Mouse (Mus musculus): Measurements from ENCODE around the gene Olfr17. TPM values are rescaled to one million over a fixed set of nuclear protein-coding genes. Genes with fewer than 3 reads are reported as not detected.
A peak's percentile ranks its signal among the peaks of the same experiment; 100 is the strongest.
"Not testable (repeated sequence)": the region's sequence is repeated elsewhere in the genome, so short reads cannot be mapped to it uniquely, and the experiment has no call there.

The Olfr17 gene
- not detected in 2 replicates for total RNA-seq (2012; rRNA removed)

GRCm38 (mm10) chr7:107092920-107093319, at the start of gene Olfr17:
Gene Olfr17 (plus strand): TSS chr7:107093220.
- H3K27ac ChIP-seq (ENCODE audit: insufficient read depth, low read depth, low read length, poor library complexity, severe bottlenecking): no peak within 1 kb of the TSS
- DNase-seq (ENCODE audit: low read depth, low spot score): no peak
- H3K4me3 ChIP-seq (ENCODE audit: insufficient read depth in 1 of 2, low read depth in 1 of 2, low read length in 2 of 2, poor library complexity in 1 of 2, severe bottlenecking in 1 of 2): no peak within 1 kb of the TSS
- TF ChIP-seq MAFK (IDR thresholded peaks at IDR 0.05; ENCODE audit: insufficient read depth, low read depth, low read length): no peak
- no peak for TF ChIP-seq ZNF384 (IDR thresholded peaks at IDR 0.05; ENCODE audit: low read depth, low read length)
- TF ChIP-seq HCFC1 (IDR thresholded peaks at IDR 0.05; ENCODE audit: borderline replicate concordance, insufficient read depth, low read length): no peak
- no peak for TF ChIP-seq CHD2 (IDR thresholded peaks at IDR 0.05; ENCODE audit: low read depth, low read length)
- TF ChIP-seq ZC3H11A (IDR thresholded peaks at IDR 0.05; ENCODE audit: borderline replicate concordance, low read depth, low read length): no peak
- no peaks in the 10 kb centered on the region for H3K9me3 ChIP-seq (ENCODE audit: control insufficient read depth, insufficient read depth, low read depth, low read length)
- H3K36me3 ChIP-seq (ENCODE audit: control insufficient read depth, insufficient read depth, low read length, poor library complexity, severe bottlenecking): no peaks in the 10 kb centered on the region
- H3K4me1 ChIP-seq (ENCODE audit: control insufficient read depth in 2 of 2, insufficient read depth in 2 of 2, low read length in 2 of 2, poor library complexity in 1 of 2): no peaks in the 10 kb centered on the region
- H3K9ac ChIP-seq (ENCODE audit: insufficient read depth, low read depth, low read length, poor library complexity, severe bottlenecking): no peak within 1 kb of the TSS
- in situ Hi-C loops (cut with MboI; ENCODE audit: low sequenced_read_pairs in 2 of 2, unreplicated experiment in 2 of 2): no loop called here

- H3K9me3 ChIP-seq (ENCODE audit: control insufficient read depth, insufficient read depth, low read depth, low read length): no peaks in the 10 kb centered on the region
- in situ Hi-C loops (cut with MboI; ENCODE audit: low sequenced_read_pairs in 2 of 2, unreplicated experiment in 2 of 2): no loop called here
- no peak for TF ChIP-seq ZNF384 (IDR thresholded peaks at IDR 0.05; ENCODE audit: low read depth, low read length)
- TF ChIP-seq ZC3H11A (IDR thresholded peaks at IDR 0.05; ENCODE audit: borderline replicate concordance, low read depth, low read length): no peak
- no peak for TF ChIP-seq HCFC1 (IDR thresholded peaks at IDR 0.05; ENCODE audit: borderline replicate concordance, insufficient read depth, low read length)
- no peak for TF ChIP-seq CHD2 (IDR thresholded peaks at IDR 0.05; ENCODE audit: low read depth, low read length)
Measured at GRCm38 (mm10) chr7:107044407-107044806, 48.6 kb upstream of the Olfr17 start.

GRCm38 (mm10) chr7:107045833-107046232, 47.2 kb upstream of the Olfr17 start:
- in situ Hi-C loops (cut with MboI; ENCODE audit: low sequenced_read_pairs in 2 of 2, unreplicated experiment in 2 of 2): no loop called here
- no peaks in the 10 kb centered on the region for H3K4me1 ChIP-seq (ENCODE audit: control insufficient read depth in 2 of 2, insufficient read depth in 2 of 2, low read length in 2 of 2, poor library complexity in 1 of 2)
- H3K4me3 ChIP-seq (ENCODE audit: insufficient read depth in 1 of 2, low read depth in 1 of 2, low read length in 2 of 2, poor library complexity in 1 of 2, severe bottlenecking in 1 of 2): no peak overlapping the region
- H3K9me3 ChIP-seq (ENCODE audit: control insufficient read depth, insufficient read depth, low read depth, low read length): no peaks in the 10 kb centered on the region
- H3K36me3 ChIP-seq (ENCODE audit: control insufficient read depth, insufficient read depth, low read length, poor library complexity, severe bottlenecking): no peaks in the 10 kb centered on the region
- DNase-seq (ENCODE audit: low read depth, low spot score): peak; percentile 40
- TF ChIP-seq ZNF384 (IDR thresholded peaks at IDR 0.05; ENCODE audit: low read depth, low read length): no peak
- peak; percentile 66; the same call in 1 of the 2 replicates for TF ChIP-seq ZC3H11A (IDR thresholded peaks at IDR 0.05; ENCODE audit: borderline replicate concordance, low read depth, low read length)
- H3K9ac ChIP-seq (ENCODE audit: insufficient read depth, low read depth, low read length, poor library complexity, severe bottlenecking): no peak overlapping the region
- no peak overlapping the region for H3K27ac ChIP-seq (ENCODE audit: insufficient read depth, low read depth, low read length, poor library complexity, severe bottlenecking)

More at GRCm38 (mm10) chr7:107044407-107044806, 48.6 kb upstream of the Olfr17 start:
- Histone ChIP-seq H3K4me3 (ENCODE audit: insufficient read depth in 1 of 2, low read depth in 1 of 2, low read length in 2 of 2, poor library complexity in 1 of 2, severe bottlenecking in 1 of 2) (no peak overlapping the region), H3K27ac (ENCODE audit: insufficient read depth, low read depth, low read length, poor library complexity, severe bottlenecking) (no peak overlapping the region), H3K36me3 (ENCODE audit: control insufficient read depth, insufficient read depth, low read length, poor library complexity, severe bottlenecking) (no peaks in the 10 kb centered on the region), H3K9ac (ENCODE audit: insufficient read depth, low read depth, low read length, poor library complexity, severe bottlenecking) (no peak overlapping the region), H3K4me1 (ENCODE audit: control insufficient read depth in 2 of 2, insufficient read depth in 2 of 2, low read length in 2 of 2, poor library complexity in 1 of 2) (no peaks in the 10 kb centered on the region)
- no peak for DNase-seq (ENCODE audit: low read depth, low spot score)

GRCm38 (mm10) chr7:107047578-107047977, 45.4 kb upstream of the Olfr17 start:
- no peaks in the 10 kb centered on the region for H3K4me1 ChIP-seq (ENCODE audit: control insufficient read depth in 2 of 2, insufficient read depth in 2 of 2, low read length in 2 of 2, poor library complexity in 1 of 2)
- H3K9me3 ChIP-seq (ENCODE audit: control insufficient read depth, insufficient read depth, low read depth, low read length): no peaks in the 10 kb centered on the region
- H3K9ac ChIP-seq (ENCODE audit: insufficient read depth, low read depth, low read length, poor library complexity, severe bottlenecking): no peak overlapping the region
- DNase-seq (ENCODE audit: low read depth, low spot score): no peak
- no peak for TF ChIP-seq ZC3H11A (IDR thresholded peaks at IDR 0.05; ENCODE audit: borderline replicate concordance, low read depth, low read length)
- no peak for TF ChIP-seq CHD2 (IDR thresholded peaks at IDR 0.05; ENCODE audit: low read depth, low read length)
- TF ChIP-seq ZNF384 (IDR thresholded peaks at IDR 0.05; ENCODE audit: low read depth, low read length): no peak
- TF ChIP-seq HCFC1 (IDR thresholded peaks at IDR 0.05; ENCODE audit: borderline replicate concordance, insufficient read depth, low read length): no peak
- TF ChIP-seq MAFK (IDR thresholded peaks at IDR 0.05; ENCODE audit: insufficient read depth, low read depth, low read length): no peak
- no peaks in the 10 kb centered on the region for H3K36me3 ChIP-seq (ENCODE audit: control insufficient read depth, insufficient read depth, low read length, poor library complexity, severe bottlenecking)
- H3K27ac ChIP-seq (ENCODE audit: insufficient read depth, low read depth, low read length, poor library complexity, severe bottlenecking): no peak overlapping the region
- H3K4me3 ChIP-seq (ENCODE audit: insufficient read depth in 1 of 2, low read depth in 1 of 2, low read length in 2 of 2, poor library complexity in 1 of 2, severe bottlenecking in 1 of 2): no peak overlapping the region
- in situ Hi-C loops (cut with MboI; ENCODE audit: low sequenced_read_pairs in 2 of 2, unreplicated experiment in 2 of 2): no loop called here

GRCm38 (mm10) chr7:107070681-107071080, 22.3 kb upstream of the Olfr17 start, which contains the start of gene Olfr714:
Gene Olfr714 (plus strand): TSS chr7:107070981.
- Histone ChIP-seq H3K9ac (ENCODE audit: insufficient read depth, low read depth, low read length, poor library complexity, severe bottlenecking) (no peak within 1 kb of the TSS), H3K9me3 (ENCODE audit: control insufficient read depth, insufficient read depth, low read depth, low read length) (no peaks in the 10 kb centered on the region), H3K4me1 (ENCODE audit: control insufficient read depth in 2 of 2, insufficient read depth in 2 of 2, low read length in 2 of 2, poor library complexity in 1 of 2) (no peaks in the 10 kb centered on the region), H3K4me3 (ENCODE audit: insufficient read depth in 1 of 2, low read depth in 1 of 2, low read length in 2 of 2, poor library complexity in 1 of 2, severe bottlenecking in 1 of 2) (no peak within 1 kb of the TSS), H3K27ac (ENCODE audit: insufficient read depth, low read depth, low read length, poor library complexity, severe bottlenecking) (no peak within 1 kb of the TSS), H3K36me3 (ENCODE audit: control insufficient read depth, insufficient read depth, low read length, poor library complexity, severe bottlenecking) (no peaks in the 10 kb centered on the region)
- no peak for DNase-seq (ENCODE audit: low read depth, low spot score)
- in situ Hi-C loops (cut with MboI; ENCODE audit: low sequenced_read_pairs in 2 of 2, unreplicated experiment in 2 of 2): no loop called here
- TF ChIP-seq HCFC1 (IDR thresholded peaks at IDR 0.05; ENCODE audit: borderline replicate concordance, insufficient read depth, low read length): no peak

- H3K9me3 ChIP-seq (ENCODE audit: control insufficient read depth, insufficient read depth, low read depth, low read length); H3K27ac ChIP-seq (ENCODE audit: insufficient read depth, low read depth, low read length, poor library complexity, severe bottlenecking); H3K4me3 ChIP-seq (ENCODE audit: insufficient read depth in 1 of 2, low read depth in 1 of 2, low read length in 2 of 2, poor library complexity in 1 of 2, severe bottlenecking in 1 of 2); H3K9ac ChIP-seq (ENCODE audit: insufficient read depth, low read depth, low read length, poor library complexity, severe bottlenecking); DNase-seq (ENCODE audit: low read depth, low spot score); H3K36me3 ChIP-seq (ENCODE audit: control insufficient read depth, insufficient read depth, low read length, poor library complexity, severe bottlenecking); H3K4me1 ChIP-seq (ENCODE audit: control insufficient read depth in 2 of 2, insufficient read depth in 2 of 2, low read length in 2 of 2, poor library complexity in 1 of 2): not testable (repeated sequence)
- in situ Hi-C loops (cut with MboI; ENCODE audit: low sequenced_read_pairs in 2 of 2, unreplicated experiment in 2 of 2): loop anchor here (10.0 kb wide), 1 partner anchor 45 kb away; no protein-coding TSS in a partner anchor
Measured at GRCm38 (mm10) chr7:107110269-107110668, 17.2 kb downstream of the Olfr17 start, which contains the start of gene Olfr715b. Gene Olfr715b (minus strand): TSS chr7:107110369.

- DNase-seq (ENCODE audit: low read depth, low spot score); H3K9ac ChIP-seq (ENCODE audit: insufficient read depth, low read depth, low read length, poor library complexity, severe bottlenecking); in situ Hi-C loops (cut with MboI; ENCODE audit: low sequenced_read_pairs in 2 of 2, unreplicated experiment in 2 of 2); H3K36me3 ChIP-seq (ENCODE audit: control insufficient read depth, insufficient read depth, low read length, poor library complexity, severe bottlenecking); H3K4me3 ChIP-seq (ENCODE audit: insufficient read depth in 1 of 2, low read depth in 1 of 2, low read length in 2 of 2, poor library complexity in 1 of 2, severe bottlenecking in 1 of 2); H3K9me3 ChIP-seq (ENCODE audit: control insufficient read depth, insufficient read depth, low read depth, low read length); H3K4me1 ChIP-seq (ENCODE audit: control insufficient read depth in 2 of 2, insufficient read depth in 2 of 2, low read length in 2 of 2, poor library complexity in 1 of 2); H3K27ac ChIP-seq (ENCODE audit: insufficient read depth, low read depth, low read length, poor library complexity, severe bottlenecking): not testable (repeated sequence)
Measured at GRCm38 (mm10) chr7:107130983-107131382, 38.0 kb downstream of the Olfr17 start, which contains the start of gene Olfr715. Gene Olfr715 (minus strand): TSS chr7:107131083.
